Mouse (Mus musculus) splenic B cell, adult 2 months (primary cell): ENCODE data around the gene Rai2.
A peak's percentile ranks its signal among the peaks of the same experiment; 100 is the strongest.

Experiments used
- DNase-seq: peaks from one replicate; pipeline ENCODE4 v3.0.0-alpha.2; 2011; ENCODE audit warnings: low read depth, low spot score
- H3K27me3 ChIP-seq: 2 replicates; pipeline ENCODE4 v1.6.1; 2012; ENCODE audit warnings: mild to moderate bottlenecking, low read length, moderate library complexity, mixed read lengths; ENCODE audit not compliant: control insufficient read depth, poor library complexity, insufficient read depth, severe bottlenecking
- H3K36me3 ChIP-seq: 2 replicates; pipeline ENCODE4 v1.6.1; 2012; ENCODE audit warnings: mild to moderate bottlenecking, low read length, moderate library complexity, mixed read lengths; ENCODE audit not compliant: control insufficient read depth, poor library complexity, insufficient read depth, severe bottlenecking

Rai2 gene

DNA sequence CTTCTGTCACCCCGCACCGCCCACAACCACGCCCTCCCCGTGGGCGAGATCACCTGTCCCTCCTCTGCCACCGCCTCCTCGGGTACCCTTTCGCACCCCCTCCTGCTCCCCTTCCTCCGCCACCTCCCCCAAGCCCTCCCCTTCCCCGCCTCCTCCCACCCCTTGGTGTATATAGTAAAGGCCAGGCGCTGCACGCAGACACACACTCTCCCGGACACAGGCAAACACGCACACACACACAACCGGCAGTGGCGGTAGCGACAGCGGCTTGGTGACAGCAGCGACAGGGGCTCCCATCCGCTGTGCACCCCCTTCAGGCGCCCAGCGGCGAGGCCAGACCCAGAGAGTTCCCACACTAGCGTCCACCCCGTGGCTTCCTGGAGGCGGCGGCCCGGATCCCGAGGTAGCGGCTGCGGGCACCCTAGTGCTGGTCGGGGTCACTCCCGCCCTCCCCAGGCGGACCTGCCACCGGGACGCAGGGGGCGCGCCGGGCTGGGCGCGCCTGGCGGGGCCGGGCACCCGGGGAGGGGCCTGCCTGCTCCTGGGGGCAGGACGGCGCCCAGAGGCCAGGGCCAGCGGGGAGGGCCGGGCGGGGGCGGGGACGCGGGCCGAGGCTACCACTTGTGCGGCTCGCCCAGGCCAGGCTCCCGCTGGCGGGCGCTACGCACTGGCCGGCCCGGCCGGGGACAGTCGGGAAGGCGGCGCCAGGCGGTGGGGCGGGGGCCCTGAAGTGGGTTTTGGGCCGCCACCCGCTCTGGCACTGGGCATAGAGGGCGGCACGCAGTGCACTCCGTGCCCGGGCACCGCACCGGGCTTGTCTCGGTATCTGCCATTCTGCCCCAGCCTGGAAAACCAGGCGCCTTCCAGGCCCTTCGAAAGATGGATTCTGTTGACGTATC is at the start of gene Rai2:
Gene Rai2, plus strand, starts transcription at position 205 of the 899 bp plus-strand sequence.
- Histone ChIP-seq H3K27me3 (no peaks in the 10 kb centered on the region), H3K36me3 (no peaks in the 10 kb centered on the region)
- DNase-seq, result no peak

- Histone ChIP-seq H3K36me3 (no peaks in the 10 kb centered on the region), H3K27me3 (no peaks in the 10 kb centered on the region)
- DNase-seq, result no peak
These were observed 27.5 kb upstream of the Rai2 start for GRCm38 (mm10) chrX:161689336-161689735.

DNA sequence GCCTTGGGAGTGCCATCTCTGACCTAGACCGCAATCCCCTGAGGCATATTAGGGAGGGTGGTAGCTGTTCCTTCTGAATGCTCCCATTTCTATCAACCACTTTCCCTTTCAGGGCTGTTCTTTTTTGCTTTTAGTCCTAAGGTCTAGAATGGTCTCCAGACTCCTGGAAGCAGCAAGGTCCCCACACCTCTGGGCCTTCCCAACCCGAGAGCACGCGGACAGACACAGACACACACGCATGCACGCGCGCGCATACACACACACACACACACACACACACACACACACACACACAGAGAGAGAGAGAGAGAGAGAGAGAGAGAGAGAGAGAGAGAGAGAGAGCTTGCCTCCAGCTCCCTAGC is 385 bp upstream of the Rai2 start:
- no peak for DNase-seq
- no peaks in the 10 kb centered on the region for H3K27me3 ChIP-seq
- no peaks in the 10 kb centered on the region for H3K36me3 ChIP-seq

- DNase-seq, result no peak
- H3K27me3 ChIP-seq, result no peaks in the 10 kb centered on the region
- H3K36me3 ChIP-seq, result no peaks in the 10 kb centered on the region
These were observed 1.0 kb downstream of the Rai2 start for GRCm38 (mm10) chrX:161717764-161718382.

DNA sequence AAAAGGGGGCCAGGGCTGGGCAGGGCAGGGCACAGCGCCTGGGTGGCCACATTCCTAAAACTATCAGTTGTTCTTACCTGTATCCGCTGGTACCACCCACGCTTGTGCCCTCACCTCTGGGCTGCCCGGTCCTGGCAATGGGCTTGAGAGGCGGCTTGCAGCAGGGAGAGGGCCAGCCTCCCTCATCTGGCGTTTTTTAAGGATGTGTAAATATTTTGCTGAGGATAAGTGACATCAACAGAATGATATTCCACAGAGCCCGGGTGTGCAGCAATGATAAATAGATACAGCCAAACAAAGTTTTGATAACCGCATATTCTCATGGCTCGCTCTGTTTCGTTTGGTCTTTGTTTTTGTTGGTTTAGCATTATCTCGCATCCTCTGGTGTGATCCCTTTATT is 1.7 kb downstream of the Rai2 start:
- DNase-seq, result no peak
- Histone ChIP-seq H3K27me3 (no peaks in the 10 kb centered on the region), H3K36me3 (no peaks in the 10 kb centered on the region)

GRCm38 (mm10) chrX:161721082-161721481 is 4.2 kb downstream of the Rai2 start:
- no peaks in the 10 kb centered on the region for H3K36me3 ChIP-seq
- no peak for DNase-seq
- H3K27me3 ChIP-seq, result no peaks in the 10 kb centered on the region

- DNase-seq, result no peak
- Histone ChIP-seq H3K36me3 (no peaks in the 10 kb centered on the region), H3K27me3 (no peaks in the 10 kb centered on the region)
These were observed 6.5 kb downstream of the Rai2 start for GRCm38 (mm10) chrX:161723391-161723808.

- H3K27me3 ChIP-seq, result no peaks in the 10 kb centered on the region
- no peak for DNase-seq
- no peaks in the 10 kb centered on the region for H3K36me3 ChIP-seq
These were observed 9.4 kb downstream of the Rai2 start for GRCm38 (mm10) chrX:161726257-161726656.

DNA sequence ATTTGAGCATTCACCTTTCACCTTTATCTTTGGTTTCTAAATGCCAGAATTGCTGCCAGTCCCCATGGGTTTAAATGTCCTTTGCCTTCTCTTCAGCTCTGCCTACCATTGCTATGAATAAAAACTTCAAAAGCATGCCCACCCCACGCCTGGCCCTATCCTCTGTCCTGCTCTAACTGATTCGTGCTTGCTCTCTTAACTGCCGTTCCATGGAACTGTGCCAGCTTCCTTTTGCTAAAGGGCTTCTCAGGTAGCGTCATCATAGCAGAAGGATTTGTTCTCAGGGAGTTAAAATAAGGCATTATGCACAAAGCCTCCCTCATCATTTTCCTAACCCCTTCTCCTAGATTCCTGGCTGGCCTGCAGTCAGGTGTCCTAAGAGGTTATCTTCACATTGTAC is 11.6 kb downstream of the Rai2 start:
- no peak for DNase-seq
- no peaks in the 10 kb centered on the region for H3K27me3 ChIP-seq
- H3K36me3 ChIP-seq, result no peaks in the 10 kb centered on the region

DNA sequence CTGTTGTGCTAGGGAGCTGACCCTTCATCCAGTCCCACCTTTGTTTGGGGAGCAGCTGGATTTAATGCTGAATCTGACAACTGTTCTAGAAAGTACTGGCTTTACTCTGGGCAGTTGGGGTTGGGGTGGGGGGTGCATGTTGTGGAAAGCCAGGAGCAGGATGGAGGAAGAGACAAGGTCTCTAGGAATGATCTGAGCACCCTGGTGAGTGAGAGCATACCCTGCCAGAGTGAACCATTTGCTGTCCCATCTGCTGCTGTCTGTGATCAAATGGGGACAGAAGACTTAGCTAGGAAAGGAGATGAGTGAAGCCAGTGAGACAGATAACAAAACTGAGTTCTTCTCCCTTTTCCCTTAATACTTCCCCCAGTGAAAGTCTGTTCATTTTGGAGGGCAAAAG is 13.2 kb downstream of the Rai2 start:
- Histone ChIP-seq H3K36me3 (no peaks in the 10 kb centered on the region), H3K27me3 (no peaks in the 10 kb centered on the region)
- no peak for DNase-seq

DNA sequence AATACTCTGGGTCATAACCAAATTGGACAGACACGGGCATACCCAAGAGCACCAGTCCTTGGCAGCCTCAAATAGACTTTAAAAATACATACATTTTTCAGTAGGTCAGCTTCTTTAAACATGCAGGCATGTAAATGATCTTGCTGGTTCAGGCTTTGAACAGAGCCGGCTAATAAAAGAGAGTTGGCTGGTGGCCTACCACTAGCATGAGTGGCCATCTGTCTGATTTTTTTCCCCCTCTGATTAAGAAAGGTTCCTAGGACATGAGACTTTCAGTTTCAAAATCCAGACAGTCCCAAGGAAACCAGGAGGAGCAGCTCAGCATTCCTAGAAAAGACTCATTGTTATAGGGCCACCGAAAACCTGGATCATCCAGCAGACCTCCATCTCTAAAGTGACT is 15.0 kb downstream of the Rai2 start:
- DNase-seq, result no peak

GRCm38 (mm10) chrX:161733581-161734309 is 16.9 kb downstream of the Rai2 start:
- DNase-seq, result no peak
- Histone ChIP-seq H3K27me3 (no peaks in the 10 kb centered on the region), H3K36me3 (no peaks in the 10 kb centered on the region)

More for the DNA sequence above, 15.0 kb downstream of the Rai2 start:
- Histone ChIP-seq H3K36me3 (no peaks in the 10 kb centered on the region), H3K27me3 (no peaks in the 10 kb centered on the region)

- Histone ChIP-seq H3K27me3 (no peaks in the 10 kb centered on the region), H3K36me3 (no peaks in the 10 kb centered on the region)
- DNase-seq, result no peak
These were observed 17.4 kb downstream of the Rai2 start for GRCm38 (mm10) chrX:161734310-161734676.

- no peaks in the 10 kb centered on the region for H3K27me3 ChIP-seq
- DNase-seq, result no peak
- no peaks in the 10 kb centered on the region for H3K36me3 ChIP-seq
These were observed 22.5 kb downstream of the Rai2 start for GRCm38 (mm10) chrX:161739374-161739773.

DNA sequence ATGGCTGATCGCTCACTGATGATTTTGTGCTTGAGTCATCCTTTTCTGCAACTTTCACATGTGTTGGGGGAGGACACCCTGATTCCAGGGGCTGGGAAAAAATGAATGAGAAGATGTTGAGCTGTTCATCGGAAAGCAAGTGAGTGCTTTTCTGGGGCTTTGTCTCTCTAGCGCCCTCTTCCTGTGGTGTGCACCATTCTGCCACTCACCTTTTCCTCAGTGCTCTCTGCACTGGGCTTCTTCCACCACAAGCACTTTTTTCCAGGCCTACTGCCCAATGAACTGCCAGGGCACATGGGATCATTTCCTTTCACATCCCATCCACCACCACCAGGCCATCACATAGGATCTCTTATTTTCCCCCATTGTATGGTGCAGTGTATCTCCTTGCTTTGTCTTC is 26.2 kb downstream of the Rai2 start:
- H3K36me3 ChIP-seq, result no peaks in the 10 kb centered on the region
- peak; percentile 2 for DNase-seq
- no peaks in the 10 kb centered on the region for H3K27me3 ChIP-seq
